In the genomic region with DNA sequence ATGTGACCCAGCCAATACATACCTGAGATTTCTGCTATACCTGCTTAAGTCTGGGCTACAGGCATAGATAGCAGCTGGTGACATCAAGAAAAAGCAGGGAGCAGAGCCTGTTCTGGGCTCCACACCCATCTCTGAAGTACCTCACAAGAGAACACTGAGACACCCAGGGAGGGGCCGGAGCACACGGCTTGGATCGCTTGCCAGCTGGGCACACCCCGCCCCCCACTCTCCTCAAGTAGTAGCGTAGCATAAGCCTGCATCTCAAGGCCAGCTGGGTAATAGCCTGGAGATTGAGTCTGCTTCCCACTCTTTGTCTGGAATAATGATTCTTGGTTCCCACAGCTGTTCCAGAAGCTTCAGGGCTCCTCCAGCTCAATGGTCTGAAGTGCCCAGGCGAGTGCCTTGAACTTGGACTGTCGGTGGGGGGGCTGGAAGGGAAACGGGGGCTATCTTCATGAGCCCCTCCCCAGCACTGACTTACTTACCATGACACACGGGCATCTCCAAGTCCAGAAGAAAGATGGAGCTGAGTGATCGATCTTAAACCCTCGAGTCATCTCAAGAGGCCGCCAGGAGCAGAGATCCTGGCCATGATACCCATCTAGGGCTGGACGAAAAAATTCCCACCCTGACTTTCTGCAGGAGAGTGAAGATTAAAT, we compare ENCODE assay signal across 19 mouse cellular contexts. TPM values are rescaled to one million over a fixed set of nuclear protein-coding genes. Genes with fewer than 3 reads are reported as not detected.
DNase-seq lines count a peak whose midpoint lies in the region; ATAC-seq and TF ChIP-seq lines count a peak whose summit lies in the region.
"Had no signal": no experiment of that assay in that cellular context is flagged by ENCODE, and none has a peak within 500 bp of the region (broad histone marks: within the 10 kb centered on the region; RNA-seq: fewer than 3 reads in every experiment).

A gene (plus strand): TSS at position 609 of the 659 bp plus-strand sequence.

- H3K36me3 ChIP-seq in forebrain, embryonic 15.5 days, result no peaks in the 10 kb centered on the region
- H3K36me3 ChIP-seq in forebrain, embryonic 10.5 days (replicated peaks), result no peaks in the 10 kb centered on the region
- no peaks in the 10 kb centered on the region for H3K36me3 ChIP-seq in limb, embryonic 15.5 days
- H3K36me3 ChIP-seq in limb, embryonic 10.5 days, result no peaks in the 10 kb centered on the region
- no peaks in the 10 kb centered on the region for H3K36me3 ChIP-seq in forebrain, embryonic 16.5 days (ENCODE audit: control insufficient read depth, insufficient read depth)
- no peaks in the 10 kb centered on the region for H3K36me3 ChIP-seq in lung, postnatal 0 days (ENCODE audit: insufficient read depth, low read length)
- H3K36me3 ChIP-seq: embryonic facial prominence, embryonic 13.5 days; heart, embryonic 13.5 days had no signal

- H3K4me3 ChIP-seq in forebrain, embryonic 15.5 days, result no peak within 1 kb of the TSS
- H3K4me3 ChIP-seq in forebrain, embryonic 10.5 days, result no peak within 1 kb of the TSS
- no peak within 1 kb of the TSS for H3K4me3 ChIP-seq in limb, embryonic 15.5 days
- no peak within 1 kb of the TSS for H3K4me3 ChIP-seq in limb, embryonic 10.5 days
- no peak within 1 kb of the TSS for H3K4me3 ChIP-seq in forebrain, embryonic 16.5 days (replicated peaks; ENCODE audit: low read length)
- H3K4me3 ChIP-seq in lung, postnatal 0 days (ENCODE audit: low read depth, low read length), result no peak within 1 kb of the TSS
- H3K4me3 ChIP-seq: embryonic facial prominence, embryonic 13.5 days; heart, embryonic 13.5 days; megakaryocyte, embryonic 14.5 days had no signal

- no peak within 1 kb of the TSS for H3K27ac ChIP-seq in forebrain, embryonic 15.5 days (replicated peaks)
- H3K27ac ChIP-seq in forebrain, embryonic 10.5 days, result no peak within 1 kb of the TSS
- H3K27ac ChIP-seq in limb, embryonic 15.5 days, result no peak within 1 kb of the TSS
- no peak within 1 kb of the TSS for H3K27ac ChIP-seq in limb, embryonic 10.5 days
- H3K27ac ChIP-seq in forebrain, embryonic 16.5 days (ENCODE audit: low read length), result no peak within 1 kb of the TSS
- H3K27ac ChIP-seq in lung, postnatal 0 days (ENCODE audit: low read length), result peak within 1 kb of the TSS; percentile 57; the same call in 1 of the 2 replicates
- H3K27ac ChIP-seq: embryonic facial prominence, embryonic 13.5 days; heart, embryonic 13.5 days; liver, embryonic 14.5 days had no signal

- no peaks in the 10 kb centered on the region for H3K4me1 ChIP-seq in forebrain, embryonic 15.5 days
- H3K4me1 ChIP-seq in forebrain, embryonic 10.5 days, result peaks cover 10% of the 10 kb centered on the region
- H3K4me1 ChIP-seq in limb, embryonic 15.5 days, result 0 out of 2 replicates have a peak, but pooled peaks cover 4% of the 10 kb centered on the region
- peaks cover 11% of the 10 kb centered on the region for H3K4me1 ChIP-seq in limb, embryonic 10.5 days
- H3K4me1 ChIP-seq in forebrain, embryonic 16.5 days (replicated peaks; ENCODE audit: control insufficient read depth, insufficient read depth, low read length), result 0 out of 2 replicates have a peak, but pooled peaks cover 3% of the 10 kb centered on the region
- H3K4me1 ChIP-seq in lung, postnatal 0 days (ENCODE audit: insufficient read depth, low read depth, low read length), result peaks cover 3% of the 10 kb centered on the region; the same call in 1 of the 2 replicates
- H3K4me1 ChIP-seq: heart, embryonic 13.5 days; megakaryocyte, embryonic 14.5 days had no signal

- DNase-seq in forebrain, embryonic 10.5 days (ENCODE audit: extremely low spot score, low spot score), result no peak
- DNase-seq in limb, embryonic 10.5 days (ENCODE audit: low spot score), result no peak
- peak; percentile 89 for DNase-seq in lung, postnatal 0 days (ENCODE audit: low spot score)
- no peak for DNase-seq in cerebellum, adult 9-11 months
- DNase-seq in T-cell, adult 2 months (ENCODE audit: low spot score), result no peak
- DNase-seq: B cell, adult 2 months; cerebellum, adult 18-20 months; heart, postnatal 4 days; kidney, adult 11 months; kidney, postnatal 10 days had no signal

- 67% methylated on average over 13 of the region's 13 CpGs for WGBS in forebrain, embryonic 15.5 days
- WGBS in forebrain, embryonic 10.5 days, result 89% methylated on average over 13 of the region's 13 CpGs
- WGBS in limb, embryonic 15.5 days, result 72% methylated on average over 13 of the region's 13 CpGs
- WGBS in limb, embryonic 10.5 days, result 90% methylated on average over 13 of the region's 13 CpGs
- 74% methylated on average over 13 of the region's 13 CpGs for WGBS in forebrain, embryonic 16.5 days
- WGBS in lung, postnatal 0 days, result 62% methylated on average over 13 of the region's 13 CpGs

- peak; percentile 53; the same call in 1 of the 2 replicates for TF ChIP-seq EP300 in lung, postnatal 0 days (IDR thresholded peaks at IDR 0.05)

- no peak for TF ChIP-seq CTCF in lung, postnatal 0 days (IDR thresholded peaks at IDR 0.05)

- 0 out of 2 replicates have a peak, but pooled peaks have one; percentile 43 for ATAC-seq in forebrain, embryonic 15.5 days (replicated peaks)
- peak; percentile 43; the same call in 1 of the 2 replicates for ATAC-seq in limb, embryonic 15.5 days (ENCODE audit: insufficient number of reproducible peaks, low FRiP score, low TSS enrichment, low read depth)
- ATAC-seq in forebrain, embryonic 16.5 days, result peak; percentile 66; the same call in 1 of the 2 replicates
- peak; percentile 95 for ATAC-seq in lung, postnatal 0 days
- ATAC-seq: Patski had no signal

- no peak within 1 kb of the TSS for H3K9ac ChIP-seq in forebrain, embryonic 15.5 days (replicated peaks)
- no peak within 1 kb of the TSS for H3K9ac ChIP-seq in limb, embryonic 15.5 days
- H3K9ac ChIP-seq in forebrain, embryonic 16.5 days (replicated peaks; ENCODE audit: low read depth, low read length), result no peak within 1 kb of the TSS
- H3K9ac ChIP-seq in lung, postnatal 0 days (replicated peaks; ENCODE audit: low read depth), result no peak within 1 kb of the TSS
- H3K9ac ChIP-seq: embryonic facial prominence, embryonic 13.5 days; heart, embryonic 13.5 days; liver, embryonic 14.5 days had no signal

- H3K9me3 ChIP-seq in forebrain, embryonic 15.5 days, result no peaks in the 10 kb centered on the region
- peaks cover 4% of the 10 kb centered on the region; the same call in 1 of the 2 replicates for H3K9me3 ChIP-seq in forebrain, embryonic 10.5 days
- no peaks in the 10 kb centered on the region for H3K9me3 ChIP-seq in limb, embryonic 15.5 days
- no peaks in the 10 kb centered on the region for H3K9me3 ChIP-seq in limb, embryonic 10.5 days (replicated peaks)
- H3K9me3 ChIP-seq in forebrain, embryonic 16.5 days (ENCODE audit: control insufficient read depth, low read length), result no peaks in the 10 kb centered on the region
- no peaks in the 10 kb centered on the region for H3K9me3 ChIP-seq in lung, postnatal 0 days (ENCODE audit: low read length)
- H3K9me3 ChIP-seq: embryonic facial prominence, embryonic 13.5 days had no signal

- no peak within 1 kb of the TSS for H3K4me2 ChIP-seq in forebrain, embryonic 15.5 days (replicated peaks)
- H3K4me2 ChIP-seq in limb, embryonic 15.5 days, result no peak within 1 kb of the TSS
- H3K4me2 ChIP-seq in forebrain, embryonic 16.5 days (ENCODE audit: low read length), result no peak within 1 kb of the TSS
- H3K4me2 ChIP-seq in lung, postnatal 0 days (replicated peaks; ENCODE audit: low read depth, low read length), result no peak within 1 kb of the TSS
- H3K4me2 ChIP-seq: embryonic facial prominence, embryonic 13.5 days; heart, embryonic 13.5 days had no signal

- H3K27me3 ChIP-seq in forebrain, embryonic 15.5 days, result no peaks in the 10 kb centered on the region
- peaks cover 8% of the 10 kb centered on the region; the same call in 1 of the 2 replicates for H3K27me3 ChIP-seq in forebrain, embryonic 10.5 days (ENCODE audit: poor library complexity, severe bottlenecking)
- no peaks in the 10 kb centered on the region for H3K27me3 ChIP-seq in limb, embryonic 15.5 days
- 0 out of 2 replicates have a peak, but pooled peaks cover 5% of the 10 kb centered on the region for H3K27me3 ChIP-seq in limb, embryonic 10.5 days (ENCODE audit: low read depth, poor library complexity, severe bottlenecking)
- H3K27me3 ChIP-seq in forebrain, embryonic 16.5 days (replicated peaks; ENCODE audit: control insufficient read depth, insufficient read depth, low read length), result no peaks in the 10 kb centered on the region
- H3K27me3 ChIP-seq in lung, postnatal 0 days (replicated peaks; ENCODE audit: insufficient read depth, low read length), result no peaks in the 10 kb centered on the region
- H3K27me3 ChIP-seq: embryonic facial prominence, embryonic 13.5 days; heart, embryonic 13.5 days; Patski had no signal

RNA-seq across cellular contexts. Expression of the gene that starts here (rescaled TPM):
- not detected in 2 replicates for polyA plus RNA-seq in forebrain, embryonic 15.5 days (2015; fragmentation: Nextera tagmentation; extraction: Ambion mirVana)
- not detected in 2 replicates for polyA plus RNA-seq in forebrain, embryonic 10.5 days (2016; fragmentation: Nextera tagmentation; extraction: Ambion mirVana)
- polyA plus RNA-seq in limb, embryonic 15.5 days (2015; fragmentation: Nextera tagmentation; extraction: Ambion mirVana), result not detected in 2 replicates
- polyA plus RNA-seq in limb, embryonic 10.5 days (2016; fragmentation: Nextera tagmentation; extraction: Ambion mirVana), result not detected in 2 replicates
- 0.60 and 0.63 TPM in 2 replicates for polyA plus RNA-seq in forebrain, embryonic 16.5 days (2015; fragmentation: Nextera tagmentation; extraction: Ambion mirVana)
- polyA plus RNA-seq in lung, postnatal 0 days (2015; fragmentation: Nextera tagmentation; extraction: Ambion mirVana), result 15.2 and 19.2 TPM in 2 replicates
- polyA plus RNA-seq: embryonic facial prominence, embryonic 13.5 days; heart, embryonic 13.5 days; limb, embryonic 11.5 days; liver, embryonic 14.5 days; Patski had no signal

Comparison
In these comparisons a context has a peak if more than half of its experiments do, and no peak if none do; other contexts are left out.
1. Peak in ATAC-seq in forebrain, embryonic 15.5 days; RNA of the gene not detected or under 1 TPM.
2. Peak in ATAC-seq in limb, embryonic 15.5 days; RNA of the gene not detected or under 1 TPM.
3. Peak in ATAC-seq in forebrain, embryonic 16.5 days; RNA of the gene not detected or under 1 TPM.
4. ATAC-seq: peak in every context shown above with its lines; median percentile 95 in lung, postnatal 0 days; 66 in forebrain, embryonic 16.5 days; 43 in forebrain, embryonic 15.5 days; 43 in limb, embryonic 15.5 days.